Mouse (Mus musculus) bone marrow, adult 2 months (tissue): ENCODE data around the gene Tesk1.

ENCODE experiments used
- CTCF ChIP-seq: fragments of 200-500 bp; IDR thresholded peaks from 2 replicates; pipeline ENCODE4 v1.5.1; 2011; ENCODE audit warnings: low read length, control low read depth; ENCODE audit not compliant: control insufficient read depth, insufficient read depth
- POLR2A ChIP-seq: fragments of 200-500 bp; IDR thresholded peaks from 2 replicates; pipeline ENCODE4 v1.6.1; 2011; ENCODE audit warnings: low read depth, mild to moderate bottlenecking, control low read depth, low read length, borderline replicate concordance; ENCODE audit not compliant: control insufficient read depth

GRCm38 (mm10) chr4:43406162-43406971, 35.4 kb upstream of the Tesk1 start:
- TF ChIP-seq CTCF (no peak), POLR2A (no peak)
